Mouse (Mus musculus) heart, embryonic 14.5 days (tissue): Measurements from ENCODE around the gene Dgkz. TPM values are rescaled to one million over a fixed set of nuclear protein-coding genes. Genes with fewer than 3 reads are reported as not detected.

Source experiments
- ATAC-seq: fragments of 200-750 bp; cut with Nextera tagmentation; 2 replicates; pipeline ENCODE4 v1.8.0; 2017; ENCODE audit warnings: low read depth, moderate TSS enrichment; ENCODE audit not compliant: insufficient number of reproducible peaks, insufficient read depth, low FRiP score
- H3K27ac ChIP-seq, 2 experiments: fragments of 200-500 bp in 1 of 2; fragments of 300-500 bp in 1 of 2; sonication (generic) in 1 of 2; replicated peaks in 1 of 2; 2 replicates each; pipeline ENCODE4 v1.5.1; 2012 to 2014; ENCODE audit warnings: low read depth in 2 of 2, low read length in 2 of 2, control low read depth in 1 of 2, mild to moderate bottlenecking in 1 of 2, mixed read lengths in 1 of 2; ENCODE audit not compliant: control insufficient read depth in 1 of 2, insufficient read depth in 1 of 2
- H3K27me3 ChIP-seq: fragments of 300-500 bp; sonication (generic); 2 replicates; pipeline ENCODE4 v1.6.1; 2014; ENCODE audit warnings: mild to moderate bottlenecking, low read length, control low read depth; ENCODE audit not compliant: control insufficient read depth, insufficient read depth
- H3K36me3 ChIP-seq: fragments of 300-500 bp; sonication (generic); 2 replicates; pipeline ENCODE4 v1.6.1; 2014; ENCODE audit warnings: mild to moderate bottlenecking, control low read depth, low read length, mixed read lengths; ENCODE audit not compliant: control insufficient read depth, insufficient read depth
- H3K4me1 ChIP-seq, 2 experiments: fragments of 200-500 bp in 1 of 2; fragments of 300-500 bp in 1 of 2; sonication (generic) in 1 of 2; 2 replicates each; pipeline ENCODE4 v1.6.1; 2012 to 2014; ENCODE audit warnings: low read length in 2 of 2, control low read depth in 1 of 2, mixed read lengths in 1 of 2; ENCODE audit not compliant: control insufficient read depth in 2 of 2, insufficient read depth in 2 of 2
- H3K4me2 ChIP-seq: fragments of 300-500 bp; sonication (generic); 2 replicates; pipeline ENCODE4 v1.6.1; 2014; ENCODE audit warnings: mild to moderate bottlenecking, low read length
- H3K4me3 ChIP-seq, 2 experiments: fragments of 200-500 bp in 1 of 2; fragments of 300-500 bp in 1 of 2; sonication (generic) in 1 of 2; 2 replicates each; pipeline ENCODE4 v1.5.1; 2012 to 2014; ENCODE audit warnings: low read length in 2 of 2, mild to moderate bottlenecking in 2 of 2, control low read depth in 1 of 2, low read depth in 1 of 2, moderate library complexity in 1 of 2; ENCODE audit not compliant: control insufficient read depth in 1 of 2, insufficient read depth in 1 of 2
- H3K9ac ChIP-seq: fragments of 300-500 bp; sonication (generic); 2 replicates; pipeline ENCODE4 v1.6.1; 2014; ENCODE audit warnings: mild to moderate bottlenecking, low read length
- H3K9me3 ChIP-seq: fragments of 300-500 bp; sonication (generic); 2 replicates; pipeline ENCODE4 v1.6.1; 2016; ENCODE audit warnings: low read length, control low read depth; ENCODE audit not compliant: control insufficient read depth
- WGBS: fragments of 180-500 bp; shearing (Covaris S2); extraction: QIAGEN DNeasy Blood & Tissue Kit; methylation state at CpG from one replicate; pipeline ENCODE4 v1.1.7; 2014; 5-methylcytosine and 5-hydroxymethylcytosine counted together
- polyA plus RNA-seq: library from polyadenylated mRNA; unstranded; fragments of >200 nt; fragmentation: Nextera tagmentation; extraction: Ambion mirVana; gene quantifications from 2 replicates; pipeline ENCODE4 v1.2.1, GENCODE M21; 2014

The Dgkz gene
- polyA plus RNA-seq, 1 experiment from 2014 or later = 47.8 TPM

GRCm38 (mm10) chr2:91922586-91923414 is 52.9 kb downstream of the Dgkz start:
- 1% methylated on average over 34 of the region's 37 CpGs for WGBS

GRCm38 (mm10) chr2:91921790-91922570 is 53.7 kb downstream of the Dgkz start:
- WGBS = under 1% methylated on average over 55 of the region's 64 CpGs
- Histone ChIP-seq H3K4me2 (peak overlapping the region; percentile 90), H3K4me3 (peak overlapping the region; percentile 52 to 58), H3K9ac (peak overlapping the region; percentile 13; the same call in 1 of the 2 replicates), H3K36me3 (peaks cover 17% of the 10 kb centered on the region), H3K4me1 (peaks cover 14 to 15% of the 10 kb centered on the region in 2 experiments), H3K27ac (no peak overlapping the region), H3K9me3 (no peaks in the 10 kb centered on the region), H3K27me3 (peaks cover 49% of the 10 kb centered on the region)
- ATAC-seq = 0 out of 2 replicates have a peak, but pooled peaks have one; percentile 14

More at GRCm38 (mm10) chr2:91922586-91923414, 52.9 kb downstream of the Dgkz start:
- H3K4me2 ChIP-seq = peak overlapping the region; percentile 90
- no peaks in the 10 kb centered on the region for H3K9me3 ChIP-seq
- H3K4me1 ChIP-seq = peaks cover 14 to 15% of the 10 kb centered on the region in 2 experiments
- no peak overlapping the region for H3K9ac ChIP-seq
- H3K4me3 ChIP-seq = peak overlapping the region; percentile 52 to 58; a peak in 3 of 4 replicates
- ATAC-seq = no peak
- H3K36me3 ChIP-seq = peaks cover 9% of the 10 kb centered on the region
- H3K27me3 ChIP-seq = peaks cover 49% of the 10 kb centered on the region
- H3K27ac ChIP-seq = no peak overlapping the region

- peaks cover 14 to 15% of the 10 kb centered on the region in 2 experiments for H3K4me1 ChIP-seq
- H3K9ac ChIP-seq = no peak overlapping the region; the same call in 1 of the 2 replicates
- H3K4me3 ChIP-seq = peak overlapping the region; percentile 52 to 58
- ATAC-seq = no peak; the same call in 1 of the 2 replicates
- H3K4me2 ChIP-seq = peak overlapping the region; percentile 90
- H3K36me3 ChIP-seq = peaks cover 24% of the 10 kb centered on the region
- H3K27me3 ChIP-seq = peaks cover 49% of the 10 kb centered on the region
- 2% methylated on average over 31 of the region's 31 CpGs for WGBS
- no peaks in the 10 kb centered on the region for H3K9me3 ChIP-seq
- no peak overlapping the region for H3K27ac ChIP-seq
Measured at GRCm38 (mm10) chr2:91921181-91921789, 54.4 kb downstream of the Dgkz start.

- H3K4me2 ChIP-seq = no peak overlapping the region
- no peak overlapping the region for H3K4me3 ChIP-seq
- peaks cover 32% of the 10 kb centered on the region for H3K36me3 ChIP-seq
- no peaks in the 10 kb centered on the region for H3K9me3 ChIP-seq
- WGBS = 64% methylated on average over 4 of the region's 4 CpGs
- H3K4me1 ChIP-seq = peaks cover 14 to 15% of the 10 kb centered on the region in 2 experiments
- ATAC-seq = no peak
- no peak overlapping the region for H3K9ac ChIP-seq
- peaks cover 49% of the 10 kb centered on the region for H3K27me3 ChIP-seq
- no peak overlapping the region for H3K27ac ChIP-seq
Measured at GRCm38 (mm10) chr2:91920130-91920529, 55.5 kb downstream of the Dgkz start.

GRCm38 (mm10) chr2:91917096-91917495 is 58.6 kb downstream of the Dgkz start:
- H3K27ac ChIP-seq = no peak overlapping the region
- peaks cover 63% of the 10 kb centered on the region for H3K36me3 ChIP-seq
- H3K27me3 ChIP-seq = peaks cover 22% of the 10 kb centered on the region
- no peak overlapping the region for H3K4me3 ChIP-seq
- WGBS = 89% methylated on average over 7 of the region's 7 CpGs
- no peaks in the 10 kb centered on the region for H3K9me3 ChIP-seq
- no peak for ATAC-seq
- no peak overlapping the region for H3K4me2 ChIP-seq
- H3K4me1 ChIP-seq = peaks cover 7 to 9% of the 10 kb centered on the region in 2 experiments
- H3K9ac ChIP-seq = no peak overlapping the region

- 70% methylated on average over 7 of the region's 7 CpGs for WGBS
- Histone ChIP-seq H3K36me3 (peaks cover 69% of the 10 kb centered on the region), H3K4me3 (no peak overlapping the region)
Measured at GRCm38 (mm10) chr2:91916346-91916977, 59.2 kb downstream of the Dgkz start.

More at GRCm38 (mm10) chr2:91916346-91916977, 59.2 kb downstream of the Dgkz start:
- peaks cover 2% of the 10 kb centered on the region in 2 experiments; a peak in 2 of 4 replicates for H3K4me1 ChIP-seq
- no peak for ATAC-seq
- H3K4me2 ChIP-seq = no peak overlapping the region
- H3K9ac ChIP-seq = no peak overlapping the region
- H3K27me3 ChIP-seq = peaks cover 15% of the 10 kb centered on the region
- no peak overlapping the region for H3K27ac ChIP-seq
- no peaks in the 10 kb centered on the region for H3K9me3 ChIP-seq
